Mouse (Mus musculus) neural tube, embryonic 13.5 days (tissue): ENCODE data around the gene Chrnb2. TPM values are rescaled to one million over a fixed set of nuclear protein-coding genes. Genes with fewer than 3 reads are reported as not detected.
A peak's percentile ranks its signal among the peaks of the same experiment; 100 is the strongest.
"Not testable (repeated sequence)": the region's sequence is repeated elsewhere in the genome, so short reads cannot be mapped to it uniquely, and the experiment has no call there.

Experiments used
- ATAC-seq: fragments of 200-750 bp; cut with Nextera tagmentation; 2 replicates; pipeline ENCODE4 v1.8.0; 2017; ENCODE audit warnings: low read depth, mild to moderate bottlenecking, moderate TSS enrichment, moderate library complexity
- H3K27ac ChIP-seq: fragments of 300-500 bp; sonication (generic); replicated peaks from 2 replicates; pipeline ENCODE4 v1.5.1; 2015; ENCODE audit warnings: moderate library complexity, mild to moderate bottlenecking, inconsistent platforms
- H3K27me3 ChIP-seq: fragments of 300-500 bp; sonication (generic); 2 replicates; pipeline ENCODE4 v1.6.1; 2015; ENCODE audit warnings: mild to moderate bottlenecking, inconsistent platforms
- H3K36me3 ChIP-seq: fragments of 300-500 bp; sonication (generic); 2 replicates; pipeline ENCODE4 v1.6.1; 2015; ENCODE audit warnings: mild to moderate bottlenecking, inconsistent platforms
- H3K4me1 ChIP-seq: fragments of 300-500 bp; sonication (generic); replicated peaks from 2 replicates; pipeline ENCODE4 v1.6.1; 2015; ENCODE audit warnings: inconsistent platforms
- H3K4me2 ChIP-seq: fragments of 300-500 bp; sonication (generic); 2 replicates; pipeline ENCODE4 v1.6.1; 2015; ENCODE audit warnings: inconsistent platforms, mild to moderate bottlenecking, moderate library complexity
- H3K4me3 ChIP-seq: fragments of 300-500 bp; sonication (generic); 2 replicates; pipeline ENCODE4 v1.5.1; 2015; ENCODE audit warnings: mild to moderate bottlenecking, inconsistent platforms
- H3K9ac ChIP-seq: fragments of 300-500 bp; sonication (generic); 2 replicates; pipeline ENCODE4 v1.6.1; 2015; ENCODE audit warnings: moderate library complexity, mild to moderate bottlenecking, inconsistent platforms
- H3K9me3 ChIP-seq: fragments of 300-500 bp; sonication (generic); 2 replicates; pipeline ENCODE4 v1.6.1; 2016; ENCODE audit warnings: inconsistent platforms
- WGBS: fragments of 180-500 bp; shearing (Covaris S2); methylation state at CpG from one replicate; pipeline ENCODE4 v1.1.7; 2015; 5-methylcytosine and 5-hydroxymethylcytosine counted together
- polyA plus RNA-seq: library from polyadenylated mRNA; unstranded; fragments of >200 nt; fragmentation: Nextera tagmentation; extraction: Ambion mirVana; gene quantifications from 2 replicates; pipeline ENCODE4 v1.2.1, GENCODE M21; 2015

Chrnb2 gene
- polyA plus RNA-seq, 1 experiment from 2014 or later = 27.4 TPM

DNA sequence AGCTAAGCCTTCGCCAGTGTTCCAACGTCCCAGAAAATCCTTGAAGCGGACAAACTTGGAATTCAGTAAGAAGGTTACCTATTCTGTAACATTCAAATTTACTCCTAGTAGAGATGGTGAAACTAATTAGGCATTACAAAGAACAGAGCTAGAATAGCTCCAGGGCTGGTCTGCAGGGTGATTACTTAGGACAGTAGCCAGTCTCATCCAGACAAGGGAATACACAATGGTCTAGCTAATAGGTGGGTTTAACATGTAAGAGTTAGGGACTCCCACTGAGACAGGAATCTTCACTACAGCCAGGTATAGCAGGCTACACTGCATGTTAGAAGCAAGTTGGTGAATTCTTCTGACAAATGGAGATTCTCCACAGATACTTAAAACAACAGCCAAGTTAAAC is 35.6 kb upstream of the Chrnb2 start:
- not testable (repeated sequence) for H3K4me2 ChIP-seq, ATAC-seq, H3K9ac ChIP-seq, H3K27me3 ChIP-seq, H3K27ac ChIP-seq, H3K4me3 ChIP-seq, H3K4me1 ChIP-seq, H3K36me3 ChIP-seq, H3K9me3 ChIP-seq
- 42% methylated on average over 3 of the region's 3 CpGs for WGBS

DNA sequence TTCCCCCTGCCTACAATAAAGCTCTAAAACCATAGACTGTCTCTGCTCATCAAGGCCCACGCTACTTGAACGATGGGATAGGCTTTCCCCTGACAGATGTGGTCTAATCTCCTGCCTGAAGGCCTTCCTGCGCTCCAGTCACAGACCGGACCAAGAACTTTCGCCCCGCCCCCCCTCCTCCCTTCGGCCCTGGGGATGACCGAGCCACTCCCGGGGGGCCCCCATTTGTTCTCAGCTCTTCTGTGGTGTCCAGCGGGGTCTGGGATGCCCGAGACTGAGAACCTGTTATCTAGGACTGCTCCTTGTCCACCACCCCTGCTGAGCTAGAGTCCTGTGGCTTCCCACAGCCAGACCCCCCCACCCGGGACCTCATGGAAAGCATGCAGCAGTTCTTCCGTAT is 35.0 kb upstream of the Chrnb2 start:
- no peak for ATAC-seq
- 7% methylated on average over 13 of the region's 13 CpGs for WGBS

DNA sequence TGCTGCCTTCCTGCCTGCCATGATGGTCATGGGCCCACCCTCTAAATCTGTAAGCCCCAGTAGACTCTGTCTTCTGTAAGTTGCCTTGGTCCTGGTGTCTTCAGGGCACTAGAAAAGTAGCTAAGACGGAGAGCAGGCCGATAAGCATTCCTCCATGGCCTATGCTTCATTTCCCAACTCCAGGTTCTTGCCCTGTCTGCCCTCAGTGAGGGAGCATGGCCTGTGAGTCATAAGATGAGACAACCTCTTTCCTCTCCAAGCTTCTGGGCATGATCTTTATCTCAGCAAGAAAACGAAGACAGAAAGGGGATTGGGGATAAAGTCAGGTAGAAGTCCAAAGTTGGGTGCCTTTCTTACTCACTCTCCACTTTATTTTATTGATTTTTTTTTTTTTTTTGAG is 34.1 kb upstream of the Chrnb2 start:
- Histone ChIP-seq H3K4me3 (no peak overlapping the region), H3K36me3 (no peaks in the 10 kb centered on the region), H3K9ac (no peak overlapping the region), H3K9me3 (no peaks in the 10 kb centered on the region), H3K27ac (no peak overlapping the region), H3K27me3 (no peaks in the 10 kb centered on the region), H3K4me1 (peaks cover 5% of the 10 kb centered on the region), H3K4me2 (no peak overlapping the region)
- no peak for ATAC-seq
- WGBS = 92% methylated on average over 3 of the region's 3 CpGs

More for the DNA sequence above, 35.0 kb upstream of the Chrnb2 start:
- H3K4me1 ChIP-seq = peaks cover 5% of the 10 kb centered on the region
- H3K4me3 ChIP-seq = no peak overlapping the region
- peak overlapping the region; percentile 27; the same call in 1 of the 2 replicates for H3K4me2 ChIP-seq
- H3K27me3 ChIP-seq = no peaks in the 10 kb centered on the region
- H3K36me3 ChIP-seq = no peaks in the 10 kb centered on the region
- no peak overlapping the region for H3K9ac ChIP-seq
- no peak overlapping the region for H3K27ac ChIP-seq
- no peaks in the 10 kb centered on the region for H3K9me3 ChIP-seq

GRCm38 (mm10) chr3:89796358-89796757 is 31.9 kb upstream of the Chrnb2 start:
- no peak overlapping the region for H3K27ac ChIP-seq
- H3K4me1 ChIP-seq = peaks cover 5% of the 10 kb centered on the region
- no peaks in the 10 kb centered on the region for H3K27me3 ChIP-seq
- no peak for ATAC-seq
- H3K4me2 ChIP-seq = no peak overlapping the region
- no peak overlapping the region for H3K9ac ChIP-seq
- no peaks in the 10 kb centered on the region for H3K9me3 ChIP-seq
- WGBS = 60% methylated on average over 4 of the region's 4 CpGs
- H3K36me3 ChIP-seq = no peaks in the 10 kb centered on the region
- H3K4me3 ChIP-seq = no peak overlapping the region

DNA sequence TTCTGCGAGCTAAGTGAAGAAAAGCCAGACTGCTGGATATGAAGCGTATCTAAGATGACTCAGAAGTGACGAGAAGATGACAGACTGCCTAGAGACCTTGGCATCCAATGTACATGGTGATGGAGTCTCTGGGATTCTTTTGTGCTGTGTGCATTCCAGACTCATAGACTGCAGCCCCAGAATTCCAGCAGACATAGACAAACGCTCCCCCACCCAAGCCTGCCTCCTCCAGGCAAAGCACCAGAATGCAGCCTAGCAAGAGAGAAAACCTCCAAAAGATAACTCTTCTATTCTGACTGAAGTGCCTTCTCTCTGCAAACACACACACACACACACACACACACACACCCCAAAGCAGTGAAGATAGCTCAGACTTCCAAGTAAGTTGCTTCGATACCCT is 31.3 kb upstream of the Chrnb2 start:
- Histone ChIP-seq H3K9ac (no peak overlapping the region), H3K4me3 (no peak overlapping the region), H3K36me3 (no peaks in the 10 kb centered on the region), H3K27me3 (no peaks in the 10 kb centered on the region), H3K4me2 (no peak overlapping the region), H3K27ac (no peak overlapping the region), H3K4me1 (peaks cover 5% of the 10 kb centered on the region), H3K9me3 (no peaks in the 10 kb centered on the region)
- no peak for ATAC-seq
- WGBS = 79% methylated on average over 5 of the region's 5 CpGs

GRCm38 (mm10) chr3:89794616-89795015 is 30.2 kb upstream of the Chrnb2 start:
- no peaks in the 10 kb centered on the region for H3K9me3 ChIP-seq
- no peak overlapping the region for H3K4me2 ChIP-seq
- no peak overlapping the region for H3K4me3 ChIP-seq
- no peaks in the 10 kb centered on the region for H3K27me3 ChIP-seq
- no peak overlapping the region for H3K27ac ChIP-seq
- ATAC-seq = no peak
- 64% methylated on average over 2 of the region's 2 CpGs for WGBS
- no peaks in the 10 kb centered on the region for H3K36me3 ChIP-seq
- peaks cover 4% of the 10 kb centered on the region for H3K4me1 ChIP-seq
- H3K9ac ChIP-seq = no peak overlapping the region

DNA sequence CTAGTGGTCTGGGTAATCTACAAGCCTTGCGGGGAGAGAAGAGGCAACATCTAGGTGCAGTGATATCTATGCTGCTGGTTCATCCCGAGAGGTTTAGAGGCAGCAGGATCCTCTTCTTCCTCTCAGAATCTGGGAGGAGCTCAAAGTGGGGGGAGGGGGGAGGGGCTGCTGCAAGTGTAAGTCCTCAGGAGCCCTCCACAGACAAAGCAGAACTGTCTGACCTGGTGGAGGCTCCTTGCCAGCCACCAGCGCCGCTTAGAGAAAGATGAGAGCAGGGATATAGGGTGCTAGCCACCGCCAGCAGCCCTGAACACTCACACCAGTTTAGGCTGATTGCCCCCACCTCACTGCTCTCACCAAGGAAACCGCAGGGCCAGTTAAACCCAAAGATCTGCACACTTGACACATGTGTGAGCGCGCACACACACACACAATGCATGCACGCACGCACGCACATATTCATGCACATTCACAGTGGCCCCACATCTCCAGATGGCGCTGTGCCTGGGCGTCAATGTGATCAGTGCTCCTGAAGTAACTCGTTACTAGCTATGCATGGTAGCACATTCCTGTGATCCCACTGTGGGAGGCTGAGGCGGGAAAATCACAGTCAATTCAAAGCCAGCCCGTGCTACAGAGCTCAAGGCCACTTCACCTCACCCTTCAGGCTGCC is 24.4 kb upstream of the Chrnb2 start:
- Histone ChIP-seq H3K4me3 (no peak overlapping the region), H3K9me3 (no peaks in the 10 kb centered on the region), H3K4me2 (no peak overlapping the region), H3K9ac (no peak overlapping the region), H3K27me3 (no peaks in the 10 kb centered on the region), H3K27ac (no peak overlapping the region), H3K36me3 (0 out of 2 replicates have a peak, but pooled peaks cover 4% of the 10 kb centered on the region), H3K4me1 (peaks cover 13% of the 10 kb centered on the region)
- WGBS = 75% methylated on average over 16 of the region's 16 CpGs
- no peak for ATAC-seq

GRCm38 (mm10) chr3:89786275-89786674 is 21.8 kb upstream of the Chrnb2 start:
- no peaks in the 10 kb centered on the region for H3K27me3 ChIP-seq
- 83% methylated on average over 6 of the region's 6 CpGs for WGBS
- peaks cover 13% of the 10 kb centered on the region for H3K4me1 ChIP-seq
- no peak overlapping the region for H3K9ac ChIP-seq
- no peak overlapping the region for H3K4me2 ChIP-seq
- H3K4me3 ChIP-seq = no peak overlapping the region
- H3K27ac ChIP-seq = no peak overlapping the region
- peaks cover 29% of the 10 kb centered on the region for H3K36me3 ChIP-seq
- no peak for ATAC-seq
- no peaks in the 10 kb centered on the region for H3K9me3 ChIP-seq

- no peak overlapping the region for H3K9ac ChIP-seq
- peaks cover 40% of the 10 kb centered on the region for H3K36me3 ChIP-seq
- ATAC-seq = 0 out of 2 replicates have a peak, but pooled peaks have one; percentile 56
- WGBS = 29% methylated on average over 11 of the region's 11 CpGs
- H3K4me3 ChIP-seq = no peak overlapping the region
- no peaks in the 10 kb centered on the region for H3K9me3 ChIP-seq
- H3K27ac ChIP-seq = no peak overlapping the region; the same call in 1 of the 2 replicates
- H3K4me1 ChIP-seq = peaks cover 13% of the 10 kb centered on the region
- H3K4me2 ChIP-seq = no peak overlapping the region
- H3K27me3 ChIP-seq = no peaks in the 10 kb centered on the region
Measured at GRCm38 (mm10) chr3:89784991-89785753, 20.7 kb upstream of the Chrnb2 start.

- Histone ChIP-seq H3K36me3 (peaks cover 75% of the 10 kb centered on the region), H3K4me3 (no peak overlapping the region), H3K27ac (no peak overlapping the region), H3K4me1 (peaks cover 13% of the 10 kb centered on the region), H3K9ac (no peak overlapping the region), H3K9me3 (no peaks in the 10 kb centered on the region), H3K27me3 (no peaks in the 10 kb centered on the region), H3K4me2 (no peak overlapping the region)
- ATAC-seq = no peak
- 90% methylated on average over 5 of the region's 5 CpGs for WGBS
Measured at GRCm38 (mm10) chr3:89781640-89782039, 17.2 kb upstream of the Chrnb2 start.

GRCm38 (mm10) chr3:89780102-89780501 is 15.7 kb upstream of the Chrnb2 start:
- H3K9ac ChIP-seq = no peak overlapping the region
- 83% methylated on average over 4 of the region's 4 CpGs for WGBS
- no peaks in the 10 kb centered on the region for H3K9me3 ChIP-seq
- no peak overlapping the region for H3K4me2 ChIP-seq
- H3K27ac ChIP-seq = no peak overlapping the region
- H3K4me1 ChIP-seq = peaks cover 17% of the 10 kb centered on the region
- H3K36me3 ChIP-seq = peaks cover 83% of the 10 kb centered on the region
- H3K4me3 ChIP-seq = no peak overlapping the region
- no peak for ATAC-seq
- no peaks in the 10 kb centered on the region for H3K27me3 ChIP-seq

DNA sequence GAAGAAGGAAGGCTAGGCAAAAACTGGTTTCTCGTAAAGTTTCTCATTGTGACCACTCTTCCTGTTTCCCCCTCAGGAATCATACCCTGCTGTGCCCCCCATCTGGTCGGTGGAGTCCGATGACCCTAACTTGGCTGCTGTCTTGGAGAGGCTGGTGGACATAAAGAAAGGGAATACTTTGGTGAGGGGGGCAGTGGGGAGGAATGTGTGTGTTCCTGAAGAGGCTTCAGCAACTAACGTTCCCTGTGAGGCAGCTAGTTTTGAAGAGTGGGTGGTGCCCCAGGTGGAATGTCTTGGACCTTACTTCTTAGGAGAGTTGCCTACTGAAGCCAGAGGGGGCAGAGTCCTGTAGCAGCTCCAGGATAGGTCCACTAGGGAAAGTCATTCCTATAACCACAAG is 11.6 kb upstream of the Chrnb2 start:
- Histone ChIP-seq H3K4me2 (peak overlapping the region; percentile 89; the same call in 1 of the 2 replicates), H3K4me3 (no peak overlapping the region), H3K9me3 (no peaks in the 10 kb centered on the region), H3K27me3 (no peaks in the 10 kb centered on the region), H3K4me1 (peaks cover 36% of the 10 kb centered on the region), H3K27ac (no peak overlapping the region), H3K36me3 (peaks cover 51% of the 10 kb centered on the region), H3K9ac (no peak overlapping the region; the same call in 1 of the 2 replicates)
- no peak for ATAC-seq
- WGBS = 84% methylated on average over 4 of the region's 4 CpGs
